Mouse (Mus musculus) kidney, embryonic 16.5 days (tissue): ENCODE measurements at regions not wholly inside any gene's neighbourhood (a gene's known extent, or its start where the extent isn't known, plus 50 kb on each side); places are given as distances from the start of the nearest gene placed in this dataset.

Experiments
- ATAC-seq: fragments of 200-750 bp; cut with Nextera tagmentation; 2 replicates; pipeline ENCODE4 v1.8.0; 2017; ENCODE audit warnings: moderate TSS enrichment; ENCODE audit not compliant: low FRiP score, low TSS enrichment
- H3K27ac ChIP-seq: fragments of 300-500 bp; sonication (generic); 2 replicates; pipeline ENCODE4 v1.5.1; 2014; ENCODE audit warnings: low read length
- H3K27me3 ChIP-seq: fragments of 300-500 bp; sonication (generic); 2 replicates; pipeline ENCODE4 v1.6.1; 2014; ENCODE audit warnings: low read length, control low read depth, mixed read lengths; ENCODE audit not compliant: insufficient read depth
- H3K36me3 ChIP-seq: fragments of 300-500 bp; sonication (generic); 2 replicates; pipeline ENCODE4 v1.6.1; 2014; ENCODE audit warnings: low read length, control low read depth, mixed read lengths; ENCODE audit not compliant: insufficient read depth
- H3K4me1 ChIP-seq: fragments of 300-500 bp; sonication (generic); 2 replicates; pipeline ENCODE4 v1.6.1; 2014; ENCODE audit warnings: low read length, control low read depth, mixed read lengths; ENCODE audit not compliant: insufficient read depth
- H3K4me2 ChIP-seq: fragments of 300-500 bp; sonication (generic); replicated peaks from 2 replicates; pipeline ENCODE4 v1.6.1; 2014; ENCODE audit warnings: low read depth, low read length
- H3K4me3 ChIP-seq: fragments of 300-500 bp; sonication (generic); 2 replicates; pipeline ENCODE4 v1.5.1; 2014; ENCODE audit warnings: mild to moderate bottlenecking, low read length
- H3K9ac ChIP-seq: fragments of 300-500 bp; sonication (generic); replicated peaks from 2 replicates; pipeline ENCODE4 v1.6.1; 2014; ENCODE audit warnings: low read length
- H3K9me3 ChIP-seq: fragments of 300-500 bp; sonication (generic); 2 replicates; pipeline ENCODE4 v1.6.1; 2016; ENCODE audit warnings: low read length, control low read depth
- WGBS: fragments of 180-500 bp; shearing (Covaris S2); extraction: QIAGEN DNeasy Blood & Tissue Kit; methylation state at CpG from one replicate; pipeline ENCODE4 v1.1.7; 2014; 5-methylcytosine and 5-hydroxymethylcytosine counted together

- no peak for ATAC-seq
- H3K27me3 ChIP-seq, result no peaks in the 10 kb centered on the region
- H3K4me3 ChIP-seq, result no peak overlapping the region
- H3K27ac ChIP-seq, result no peak overlapping the region
- no peaks in the 10 kb centered on the region for H3K36me3 ChIP-seq
- 91% methylated on average over 4 of the region's 4 CpGs for WGBS
- H3K9me3 ChIP-seq, result no peaks in the 10 kb centered on the region
- peaks cover 26% of the 10 kb centered on the region for H3K4me1 ChIP-seq
- H3K4me2 ChIP-seq, result no peak overlapping the region
- H3K9ac ChIP-seq, result no peak overlapping the region
These were observed 178.7 kb upstream of the Gm5148 start for GRCm38 (mm10) chr3:37903021-37903420.

- no peak for ATAC-seq
- H3K4me2 ChIP-seq, result peak overlapping the region; percentile 46; the same call in 1 of the 2 replicates
These were observed 173.1 kb upstream of the Gm5148 start for GRCm38 (mm10) chr3:37897392-37897791.

DNA sequence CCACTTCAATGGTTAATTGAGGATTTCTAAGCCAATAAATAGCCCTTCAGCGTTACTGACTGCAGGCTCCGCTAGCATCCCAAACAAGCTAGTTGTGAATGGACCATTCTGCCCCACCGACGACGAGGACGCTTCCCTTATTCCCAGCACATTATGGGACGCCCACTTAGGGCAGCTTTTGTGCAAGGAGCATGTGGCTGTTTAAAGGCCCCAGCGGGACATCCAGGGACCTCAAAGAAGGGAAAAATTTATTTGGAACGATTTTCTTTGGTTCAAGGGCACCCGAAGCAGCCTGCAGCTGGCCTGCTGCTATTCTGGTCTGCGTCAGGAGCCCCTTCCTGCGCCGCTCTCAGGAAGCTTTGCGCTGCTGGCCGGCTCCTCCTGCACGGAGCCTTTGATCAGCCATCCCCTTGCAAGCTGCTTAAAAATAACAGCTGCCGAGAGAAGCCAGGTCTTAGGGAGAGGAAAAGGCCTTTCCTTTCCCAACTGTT, 172.6 kb upstream of the Gm5148 start:
- Histone ChIP-seq H3K4me2 (peak overlapping the region; percentile 46), H3K9ac (peak overlapping the region; percentile 56), H3K36me3 (no peaks in the 10 kb centered on the region), H3K4me1 (peaks cover 16% of the 10 kb centered on the region), H3K4me3 (peak overlapping the region; percentile 22), H3K27me3 (no peaks in the 10 kb centered on the region), H3K27ac (peak overlapping the region; percentile 87), H3K9me3 (no peaks in the 10 kb centered on the region)
- ATAC-seq, result peak; percentile 96
- 3% methylated on average over 17 of the region's 17 CpGs for WGBS

More at GRCm38 (mm10) chr3:37897392-37897791, 173.1 kb upstream of the Gm5148 start:
- Histone ChIP-seq H3K9me3 (no peaks in the 10 kb centered on the region), H3K27ac (peak overlapping the region; percentile 87), H3K27me3 (no peaks in the 10 kb centered on the region), H3K4me1 (peaks cover 16% of the 10 kb centered on the region), H3K9ac (no peak overlapping the region), H3K36me3 (no peaks in the 10 kb centered on the region), H3K4me3 (no peak overlapping the region)
- 33% methylated on average over 3 of the region's 3 CpGs for WGBS

DNA sequence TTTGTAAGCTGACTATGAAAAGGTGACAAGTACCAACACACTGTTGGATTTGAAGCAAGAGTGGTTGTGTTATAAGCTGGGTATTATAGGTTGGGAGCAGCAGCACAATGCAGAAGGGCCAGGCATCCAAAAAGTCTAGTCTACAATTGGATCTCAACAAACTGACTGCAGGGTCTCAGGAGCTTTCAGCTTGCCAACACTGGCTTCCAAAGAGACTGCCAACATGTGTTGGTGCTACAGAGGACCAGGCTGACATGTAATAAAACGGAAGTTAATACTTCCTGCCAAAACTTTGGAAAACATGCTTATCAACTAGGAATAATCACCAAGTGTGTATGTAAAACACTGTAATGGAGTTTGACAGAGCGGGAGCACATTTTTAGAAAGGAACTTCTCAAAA, 170.3 kb upstream of the Gm5148 start:
- ATAC-seq, result no peak
- Histone ChIP-seq H3K4me3 (no peak overlapping the region), H3K27me3 (no peaks in the 10 kb centered on the region), H3K27ac (peak overlapping the region; percentile 45; the same call in 1 of the 2 replicates), H3K9me3 (no peaks in the 10 kb centered on the region), H3K9ac (no peak overlapping the region), H3K4me2 (no peak overlapping the region), H3K4me1 (peaks cover 16% of the 10 kb centered on the region), H3K36me3 (no peaks in the 10 kb centered on the region)
- WGBS, result 60% methylated on average over 2 of the region's 2 CpGs

- Histone ChIP-seq H3K4me2 (no peak overlapping the region), H3K4me3 (no peak overlapping the region), H3K4me1 (peaks cover 28% of the 10 kb centered on the region), H3K27ac (no peak overlapping the region), H3K27me3 (no peaks in the 10 kb centered on the region), H3K36me3 (no peaks in the 10 kb centered on the region), H3K9ac (no peak overlapping the region), H3K9me3 (no peaks in the 10 kb centered on the region)
- WGBS, result 79% methylated on average over 1 of the region's 1 CpGs
- ATAC-seq, result no peak
These were observed 165.9 kb upstream of the Gm5148 start for GRCm38 (mm10) chr3:37890202-37890601.

- Histone ChIP-seq H3K27ac (no peak overlapping the region), H3K9me3 (no peaks in the 10 kb centered on the region), H3K9ac (no peak overlapping the region), H3K4me1 (peaks cover 28% of the 10 kb centered on the region), H3K27me3 (no peaks in the 10 kb centered on the region), H3K4me2 (no peak overlapping the region), H3K4me3 (no peak overlapping the region), H3K36me3 (no peaks in the 10 kb centered on the region)
- ATAC-seq, result no peak
- WGBS, result 15% methylated on average over 6 of the region's 6 CpGs
These were observed 164.2 kb upstream of the Gm5148 start for GRCm38 (mm10) chr3:37888455-37888854.

DNA sequence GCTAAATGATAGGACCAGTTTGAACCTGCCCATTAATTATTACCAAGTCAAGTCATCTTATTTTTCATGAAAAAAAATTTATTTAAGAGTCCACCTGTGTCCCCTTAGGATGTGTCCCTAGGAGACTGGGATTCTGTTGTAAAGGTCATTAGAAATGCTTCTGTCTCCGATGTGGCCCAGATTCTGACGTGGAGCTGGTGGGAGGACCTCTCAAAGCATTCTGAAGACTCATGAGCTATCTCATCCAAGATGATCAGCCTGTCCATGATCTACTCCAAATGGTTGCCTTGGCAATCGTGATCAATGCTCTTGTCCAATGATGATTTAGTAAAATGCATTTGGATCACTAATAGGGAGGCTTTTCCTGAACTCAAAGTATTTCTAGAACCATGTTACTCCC, 163.4 kb upstream of the Gm5148 start:
- 75% methylated on average over 3 of the region's 3 CpGs for WGBS
- no peak overlapping the region for H3K27ac ChIP-seq
- peaks cover 28% of the 10 kb centered on the region for H3K4me1 ChIP-seq
- no peaks in the 10 kb centered on the region for H3K27me3 ChIP-seq
- ATAC-seq, result no peak
- H3K9ac ChIP-seq, result no peak overlapping the region
- H3K4me3 ChIP-seq, result no peak overlapping the region
- H3K9me3 ChIP-seq, result no peaks in the 10 kb centered on the region
- H3K36me3 ChIP-seq, result no peaks in the 10 kb centered on the region
- no peak overlapping the region for H3K4me2 ChIP-seq

DNA sequence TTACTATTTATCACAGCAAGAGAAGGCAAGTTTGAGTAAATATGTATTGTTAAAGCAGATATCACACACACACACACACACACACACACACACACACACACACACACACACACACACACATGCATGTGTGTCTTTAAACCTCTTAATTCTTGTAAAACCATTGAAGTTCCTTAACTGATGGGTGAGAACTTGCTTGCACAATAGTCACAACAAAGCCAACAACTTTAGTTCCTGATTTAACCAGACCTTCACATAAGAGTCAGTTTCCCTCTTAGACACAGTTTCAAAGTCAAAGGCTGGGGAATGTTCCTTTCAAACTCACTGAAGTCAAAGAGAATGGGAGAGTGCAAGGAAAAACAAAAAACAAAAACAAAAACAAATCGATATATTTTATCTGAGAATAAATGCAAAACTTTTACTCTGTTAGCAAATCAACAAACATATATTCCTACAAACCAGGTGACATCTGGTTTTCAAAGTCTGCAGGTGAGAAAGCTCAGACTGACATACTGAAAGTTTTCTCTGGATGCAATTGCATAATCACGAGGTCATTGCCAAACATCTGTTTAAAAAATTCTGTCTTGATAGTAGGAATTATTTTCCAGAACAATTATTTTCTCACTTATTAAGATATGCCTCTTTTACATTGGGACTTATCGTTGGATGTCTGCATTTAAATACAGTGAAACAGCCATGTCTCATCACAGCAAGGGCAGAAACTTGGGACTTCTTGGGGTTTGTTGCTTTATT, 162.6 kb upstream of the Gm5148 start:
- H3K4me3 ChIP-seq, result no peak overlapping the region
- no peak for ATAC-seq
- no peaks in the 10 kb centered on the region for H3K9me3 ChIP-seq
- H3K4me1 ChIP-seq, result peaks cover 35% of the 10 kb centered on the region
- no peaks in the 10 kb centered on the region for H3K36me3 ChIP-seq
- no peaks in the 10 kb centered on the region for H3K27me3 ChIP-seq
- H3K27ac ChIP-seq, result no peak overlapping the region
- WGBS, result 86% methylated on average over 3 of the region's 3 CpGs
- no peak overlapping the region for H3K4me2 ChIP-seq
- no peak overlapping the region for H3K9ac ChIP-seq

- 0 out of 2 replicates have a peak overlapping the region, but pooled peaks have one; percentile 33 for H3K27ac ChIP-seq
- WGBS, result 38% methylated on average over 6 of the region's 6 CpGs
- peak; percentile 61 for ATAC-seq
These were observed 161.5 kb upstream of the Gm5148 start for GRCm38 (mm10) chr3:37885776-37886175.

GRCm38 (mm10) chr3:37882417-37882816, 158.1 kb upstream of the Gm5148 start:
- no peaks in the 10 kb centered on the region for H3K27me3 ChIP-seq
- no peak overlapping the region for H3K4me3 ChIP-seq
- peaks cover 15% of the 10 kb centered on the region for H3K4me1 ChIP-seq
- no peaks in the 10 kb centered on the region for H3K9me3 ChIP-seq
- WGBS, result 42% methylated on average over 5 of the region's 5 CpGs
- no peak for ATAC-seq
- H3K27ac ChIP-seq, result no peak overlapping the region
- H3K36me3 ChIP-seq, result no peaks in the 10 kb centered on the region
- H3K9ac ChIP-seq, result no peak overlapping the region
- H3K4me2 ChIP-seq, result no peak overlapping the region

More at GRCm38 (mm10) chr3:37885776-37886175, 161.5 kb upstream of the Gm5148 start:
- Histone ChIP-seq H3K36me3 (no peaks in the 10 kb centered on the region), H3K4me2 (no peak overlapping the region), H3K4me3 (no peak overlapping the region), H3K27me3 (no peaks in the 10 kb centered on the region), H3K4me1 (peaks cover 35% of the 10 kb centered on the region), H3K9ac (no peak overlapping the region), H3K9me3 (no peaks in the 10 kb centered on the region)
